Mouse (Mus musculus) kidney, postnatal 0 days (tissue): Measurements from ENCODE around the gene Babam1. TPM values are rescaled to one million over a fixed set of nuclear protein-coding genes. Genes with fewer than 3 reads are reported as not detected.

ENCODE experiments used
- ATAC-seq: fragments of 200-750 bp; cut with Nextera tagmentation; replicated peaks from 2 replicates; pipeline ENCODE4 v1.8.0; 2017; ENCODE audit warnings: low read depth, moderate number of reproducible peaks, moderate TSS enrichment, moderate library complexity; ENCODE audit not compliant: low FRiP score
- DNase-seq: peaks from one replicate; pipeline ENCODE4 v3.0.0-alpha.2; 2016; ENCODE audit warnings: low spot score
- H3K27ac ChIP-seq: fragments of 300-500 bp; sonication (generic); 2 replicates; pipeline ENCODE4 v1.5.1; 2014; ENCODE audit warnings: mild to moderate bottlenecking
- H3K27me3 ChIP-seq: fragments of 300-500 bp; sonication (generic); 2 replicates; pipeline ENCODE4 v1.6.1; 2014; ENCODE audit warnings: low read length, mixed read lengths; ENCODE audit not compliant: insufficient read depth
- H3K36me3 ChIP-seq: fragments of 300-500 bp; sonication (generic); 2 replicates; pipeline ENCODE4 v1.6.1; 2014; ENCODE audit warnings: low read length, mixed read lengths; ENCODE audit not compliant: insufficient read depth
- H3K4me1 ChIP-seq: fragments of 300-500 bp; sonication (generic); replicated peaks from 2 replicates; pipeline ENCODE4 v1.6.1; 2014; ENCODE audit warnings: antibody characterized with exemption, low read length, mixed read lengths; ENCODE audit not compliant: insufficient read depth
- H3K4me2 ChIP-seq: fragments of 300-500 bp; sonication (generic); 2 replicates; pipeline ENCODE4 v1.6.1; 2014; ENCODE audit warnings: mild to moderate bottlenecking, low read length, moderate library complexity, mixed read lengths
- H3K4me3 ChIP-seq: fragments of 300-500 bp; sonication (generic); replicated peaks from 2 replicates; pipeline ENCODE4 v1.5.1; 2014; ENCODE audit warnings: low read depth, low read length
- H3K9ac ChIP-seq: fragments of 300-500 bp; sonication (generic); 2 replicates; pipeline ENCODE4 v1.6.1; 2014; ENCODE audit warnings: low read depth, low read length
- H3K9me3 ChIP-seq: fragments of 300-500 bp; sonication (generic); replicated peaks from 2 replicates; pipeline ENCODE4 v1.6.1; 2016; ENCODE audit warnings: low read length, inconsistent platforms, mixed read lengths
- CTCF ChIP-seq: IDR thresholded peaks from 2 replicates; pipeline ENCODE4 v1.5.1; 2016; ENCODE audit warnings: antibody characterized with exemption, low read depth, mild to moderate bottlenecking, moderate library complexity
- WGBS: fragments of 180-500 bp; shearing (Covaris S2); extraction: QIAGEN DNeasy Blood & Tissue Kit; methylation state at CpG from one replicate; pipeline ENCODE4 v1.1.7; 2014; 5-methylcytosine and 5-hydroxymethylcytosine counted together
- polyA plus RNA-seq: library from polyadenylated mRNA; unstranded; fragments of >200 nt; fragmentation: Nextera tagmentation; extraction: Ambion mirVana; gene quantifications from 2 replicates; pipeline ENCODE4 v1.2.1, GENCODE M21; 2015

Gene Babam1
- polyA plus RNA-seq, 1 experiment from 2014 or later: 96.4 TPM

- DNase-seq: peak; percentile 58
- whole genome bisulfite sequencing: under 1% methylated on average over 71 of the region's 72 CpGs
These were observed 16.2 kb upstream of the Babam1 start for GRCm38 (mm10) chr8:71380178-71381171.

DNA sequence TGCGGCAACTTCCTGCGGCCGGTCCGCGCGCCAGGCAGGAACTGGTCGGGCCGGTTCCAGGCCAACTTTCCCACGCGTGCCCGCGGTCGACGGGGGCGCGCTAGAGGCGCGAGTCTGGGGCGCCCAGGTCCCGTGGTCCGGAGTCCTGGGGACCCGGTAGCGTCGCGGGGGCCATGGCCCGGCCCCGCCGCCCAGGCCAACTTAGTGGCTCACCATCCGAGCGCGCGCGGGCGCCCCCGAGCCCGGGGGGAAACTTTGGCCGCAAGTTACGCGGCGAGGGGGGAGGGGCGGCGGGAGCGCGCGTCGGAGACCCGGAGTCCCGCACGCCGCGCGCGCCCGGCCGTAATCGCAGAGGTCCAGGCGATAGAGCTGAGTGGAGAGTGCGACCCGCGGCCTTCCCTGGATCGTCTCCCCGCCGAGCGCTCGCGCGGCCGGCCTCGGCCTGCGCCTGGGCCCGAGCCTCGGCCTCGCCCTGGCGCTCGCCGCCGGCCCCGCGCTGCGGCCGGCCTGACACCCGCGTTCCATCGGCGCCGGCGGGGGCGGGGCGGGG, 15.2 kb upstream of the Babam1 start, which contains the start of gene Nr2f6:
Nr2f6 (minus strand) TSS at position 540 of the 550 bp plus-strand sequence.
- Histone ChIP-seq H3K4me1 (peaks cover 45% of the 10 kb centered on the region), H3K4me2 (peak within 1 kb of the TSS; percentile 96), H3K9me3 (no peaks in the 10 kb centered on the region), H3K36me3 (peaks cover 12% of the 10 kb centered on the region), H3K27me3 (no peaks in the 10 kb centered on the region), H3K27ac (peak within 1 kb of the TSS; percentile 99), H3K4me3 (peak within 1 kb of the TSS; percentile 89), H3K9ac (peak within 1 kb of the TSS; percentile 93)
- no peak for DNase-seq
- WGBS: under 1% methylated on average over 54 of the region's 89 CpGs
- ATAC-seq: peak; percentile 14
- no peak for TF ChIP-seq CTCF

More at GRCm38 (mm10) chr8:71380178-71381171, 16.2 kb upstream of the Babam1 start:
- H3K9me3 ChIP-seq: no peaks in the 10 kb centered on the region
- H3K4me2 ChIP-seq: peak overlapping the region; percentile 96
- no peak for ATAC-seq
- peaks cover 55% of the 10 kb centered on the region for H3K4me1 ChIP-seq
- no peak for TF ChIP-seq CTCF
- H3K27me3 ChIP-seq: no peaks in the 10 kb centered on the region
- H3K9ac ChIP-seq: peak overlapping the region; percentile 93
- H3K4me3 ChIP-seq: peak overlapping the region; percentile 89
- peaks cover 12% of the 10 kb centered on the region for H3K36me3 ChIP-seq
- H3K27ac ChIP-seq: peak overlapping the region; percentile 99

DNA sequence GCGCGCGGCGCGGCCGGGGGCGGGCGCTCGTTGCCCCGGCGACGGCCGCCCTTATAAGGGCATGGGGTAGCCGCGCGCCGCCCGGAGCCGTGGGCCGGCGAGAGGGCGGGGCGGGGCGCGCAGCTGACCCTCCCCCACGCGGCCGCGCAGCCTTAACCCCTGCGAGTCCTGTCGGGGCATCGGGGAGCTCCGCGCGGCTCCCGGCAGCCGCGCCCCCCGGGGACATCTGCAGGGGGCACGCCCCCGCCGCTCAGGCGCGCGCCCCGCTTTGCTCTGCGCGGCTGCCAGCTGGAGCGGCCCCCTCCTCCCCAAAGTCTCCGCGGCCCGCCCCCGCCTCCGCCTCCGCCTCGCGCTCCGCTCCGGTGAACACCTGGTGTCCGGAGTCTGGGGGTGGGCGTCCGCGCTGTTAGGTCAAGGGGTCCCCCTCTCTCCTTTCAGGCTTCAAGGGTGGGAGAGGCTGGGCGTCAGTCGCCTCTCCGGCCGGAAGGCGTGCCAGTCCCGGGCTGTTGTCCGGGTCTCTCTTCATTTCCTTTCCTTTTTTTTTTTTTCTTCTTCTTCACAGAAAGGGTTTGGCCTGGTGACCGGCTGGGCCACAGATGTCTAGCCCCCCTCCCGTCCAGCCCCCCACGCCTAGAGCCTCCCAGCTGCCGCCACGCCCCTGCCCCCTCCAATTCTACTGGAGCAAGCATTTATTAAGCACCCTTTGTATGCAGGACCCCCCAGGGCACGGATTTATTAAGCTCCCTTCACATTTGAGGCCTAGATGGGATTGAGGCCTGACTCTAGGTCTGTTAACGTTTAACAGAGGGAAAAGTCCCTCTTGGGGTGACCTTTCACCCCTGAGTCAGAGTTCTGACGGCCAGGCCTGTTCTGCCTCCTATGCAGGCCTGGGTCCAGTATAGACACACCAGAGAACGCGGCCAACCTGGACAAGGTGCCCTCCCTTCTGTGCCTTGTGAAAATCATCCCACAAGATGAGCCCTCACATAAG, 14.4 kb upstream of the Babam1 start:
- DNase-seq: peak; percentile 92
- peak; percentile 90 for ATAC-seq
- Histone ChIP-seq H3K4me3 (peak overlapping the region; percentile 89), H3K4me1 (peaks cover 38% of the 10 kb centered on the region), H3K4me2 (peak overlapping the region; percentile 96), H3K27me3 (no peaks in the 10 kb centered on the region), H3K27ac (peak overlapping the region; percentile 99), H3K9ac (peak overlapping the region; percentile 93), H3K9me3 (no peaks in the 10 kb centered on the region), H3K36me3 (peaks cover 9% of the 10 kb centered on the region)
- WGBS: 1% methylated on average over 57 of the region's 80 CpGs
- TF ChIP-seq CTCF: no peak

DNA sequence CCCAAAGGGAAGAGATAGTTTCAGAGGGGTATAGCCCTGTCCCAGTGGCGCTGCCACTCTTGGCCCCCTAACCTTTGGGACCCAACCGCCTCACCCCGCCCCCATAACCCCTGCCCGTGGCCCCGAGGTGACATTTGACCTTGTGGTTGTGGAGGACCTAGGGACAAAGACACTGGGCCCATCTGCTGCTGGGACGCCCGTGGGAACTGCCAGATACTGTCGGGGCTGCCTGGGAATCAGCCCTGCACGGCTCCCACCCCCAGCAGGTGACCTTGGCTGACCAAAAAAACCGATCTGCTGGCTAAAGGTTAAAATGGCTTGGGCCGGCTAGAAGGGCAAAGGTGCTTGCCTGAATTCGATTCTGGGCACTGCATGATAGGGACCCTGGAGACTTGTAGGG, 13.3 kb upstream of the Babam1 start:
- H3K4me2 ChIP-seq: no peak overlapping the region
- TF ChIP-seq CTCF: no peak
- WGBS: 20% methylated on average over 12 of the region's 12 CpGs
- no peaks in the 10 kb centered on the region for H3K9me3 ChIP-seq
- no peak overlapping the region for H3K4me3 ChIP-seq
- DNase-seq (no peak), ATAC-seq (no peak)
- peak overlapping the region; percentile 99 for H3K27ac ChIP-seq
- no peaks in the 10 kb centered on the region for H3K27me3 ChIP-seq
- peaks cover 30% of the 10 kb centered on the region for H3K4me1 ChIP-seq
- no peaks in the 10 kb centered on the region for H3K36me3 ChIP-seq
- peak overlapping the region; percentile 37; the same call in 1 of the 2 replicates for H3K9ac ChIP-seq

DNA sequence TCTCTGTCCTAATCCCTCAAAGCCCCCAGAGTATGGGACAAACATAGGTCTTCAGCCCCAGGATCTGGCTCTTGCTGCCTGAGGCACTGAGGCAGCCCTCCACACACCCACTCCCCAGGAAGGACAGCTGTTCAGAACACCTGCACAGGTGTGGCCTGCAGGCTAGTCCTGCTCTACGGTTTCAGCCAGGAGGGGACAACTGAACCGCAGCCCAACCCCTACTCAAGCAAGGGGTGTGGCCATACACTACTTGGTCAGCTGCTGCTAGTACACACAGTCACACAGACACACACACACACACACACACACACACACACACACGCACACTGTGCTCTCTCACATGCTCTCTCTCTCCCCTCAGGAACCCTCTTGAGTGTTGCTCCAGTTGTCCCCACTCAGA, 12.8 kb upstream of the Babam1 start:
- TF ChIP-seq CTCF: no peak
- H3K4me1 ChIP-seq: peaks cover 26% of the 10 kb centered on the region
- no peaks in the 10 kb centered on the region for H3K27me3 ChIP-seq
- no peak overlapping the region for H3K4me2 ChIP-seq
- peak overlapping the region; percentile 99 for H3K27ac ChIP-seq
- H3K4me3 ChIP-seq: no peak overlapping the region
- H3K9ac ChIP-seq: peak overlapping the region; percentile 37; the same call in 1 of the 2 replicates
- no peak for ATAC-seq
- no peaks in the 10 kb centered on the region for H3K9me3 ChIP-seq
- 53% methylated on average over 3 of the region's 3 CpGs for WGBS
- no peak for DNase-seq
- no peaks in the 10 kb centered on the region for H3K36me3 ChIP-seq
